9 mouse cellular contexts compared by ENCODE assay signal in the genomic region with DNA sequence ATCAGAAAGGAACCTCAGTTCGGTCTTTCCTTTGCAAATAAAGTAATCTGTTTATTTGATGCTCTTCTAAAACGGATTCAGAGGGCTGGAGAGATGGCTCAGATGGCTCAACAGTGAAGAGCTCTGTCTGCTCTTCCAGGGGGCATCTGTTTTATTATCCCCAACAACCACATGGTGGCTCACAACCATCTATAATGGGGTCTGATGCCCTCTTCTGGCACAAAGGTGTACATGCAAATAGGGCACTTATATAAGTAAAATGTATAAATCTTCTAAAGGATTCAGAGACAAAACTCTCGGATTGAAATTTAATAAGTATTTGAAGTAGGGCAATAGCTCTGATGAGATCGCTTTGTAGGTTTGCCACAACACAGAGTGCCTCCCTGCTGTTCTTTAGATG. TPM values are rescaled to one million over a fixed set of nuclear protein-coding genes. Genes with fewer than 3 reads are reported as not detected.
A peak's percentile ranks its signal among the peaks of the same experiment; 100 is the strongest.
DNase-seq lines count a peak whose midpoint lies in the region; ATAC-seq and TF ChIP-seq lines count a peak whose summit lies in the region.
"Had no signal": no experiment of that assay in that cellular context is flagged by ENCODE, and none has a peak within 500 bp of the region (broad histone marks: within the 10 kb centered on the region; RNA-seq: fewer than 3 reads in every experiment).

No protein-coding gene starts in this region.

- H3K36me3 ChIP-seq in G1E (replicated peaks): peaks cover 66% of the 10 kb centered on the region
- peaks cover 31% of the 10 kb centered on the region for H3K36me3 ChIP-seq in heart, embryonic 12.5 days
- H3K36me3 ChIP-seq in intestine, embryonic 16.5 days (ENCODE audit: control insufficient read depth, insufficient read depth, low read length): peaks cover 3% of the 10 kb centered on the region; the same call in 1 of the 2 replicates

- no peak overlapping the region for H3K27ac ChIP-seq in heart, embryonic 12.5 days (ENCODE audit: poor library complexity, severe bottlenecking)
- no peak overlapping the region for H3K27ac ChIP-seq in intestine, embryonic 16.5 days (ENCODE audit: low read length)
- H3K27ac ChIP-seq: neural tube, embryonic 12.5 days had no signal

- H3K4me1 ChIP-seq in G1E (ENCODE audit: insufficient read depth, low read depth, low read length): peaks cover 29% of the 10 kb centered on the region
- H3K4me1 ChIP-seq in heart, embryonic 12.5 days (replicated peaks): peaks cover 10% of the 10 kb centered on the region
- H3K4me1 ChIP-seq in intestine, embryonic 16.5 days (ENCODE audit: control insufficient read depth, insufficient read depth, low read length): peaks cover 9% of the 10 kb centered on the region; the same call in 1 of the 2 replicates

- no peak overlapping the region for H3K9ac ChIP-seq in heart, embryonic 12.5 days
- H3K9ac ChIP-seq in intestine, embryonic 16.5 days (ENCODE audit: low read depth, low read length): no peak overlapping the region
- H3K9ac ChIP-seq: neural tube, embryonic 12.5 days had no signal

- ATAC-seq in G1E (ENCODE audit: extremely low read depth, insufficient number of reproducible peaks, low FRiP score, poor library complexity, severe bottlenecking): 0 out of 2 replicates have a peak, but pooled peaks have one; percentile 25
- 0 out of 2 replicates have a peak, but pooled peaks have one; percentile 17 for ATAC-seq in granulocyte monocyte progenitor cell, adult 5-6 weeks (replicated peaks; ENCODE audit: poor library complexity, severe bottlenecking)
- no peak for ATAC-seq in heart, embryonic 12.5 days (ENCODE audit: insufficient number of reproducible peaks, low FRiP score)
- ATAC-seq in intestine, embryonic 16.5 days: no peak

- H3K4me2 ChIP-seq in heart, embryonic 12.5 days: no peak overlapping the region
- H3K4me2 ChIP-seq in intestine, embryonic 16.5 days (ENCODE audit: low read depth, low read length): no peak overlapping the region
- H3K4me2 ChIP-seq: neural tube, embryonic 12.5 days had no signal

- peak; percentile 46 for DNase-seq in kidney, postnatal 10 days
- no peak for DNase-seq in kidney, adult 18-20 months
- peak; percentile 63 to 71 for DNase-seq in B cell, adult 2 months
- no peak for DNase-seq in G1E (ENCODE audit: low spot score)
- no peak for DNase-seq in Muller cell, postnatal 12 days (ENCODE audit: inconsistent ontology term)

- peak; percentile 25; the same call in 1 of the 2 replicates for TF ChIP-seq CTCF in G1E (IDR thresholded peaks at IDR 0.05; ENCODE audit: low read depth, low read length)

- no peaks in the 10 kb centered on the region for H3K27me3 ChIP-seq in G1E (ENCODE audit: insufficient read depth, low read length)
- no peaks in the 10 kb centered on the region for H3K27me3 ChIP-seq in heart, embryonic 12.5 days (replicated peaks)
- no peaks in the 10 kb centered on the region for H3K27me3 ChIP-seq in intestine, embryonic 16.5 days (replicated peaks; ENCODE audit: control insufficient read depth, insufficient read depth, low read length)
- H3K27me3 ChIP-seq: neural tube, embryonic 12.5 days had no signal

- no peaks in the 10 kb centered on the region for H3K9me3 ChIP-seq in G1E (replicated peaks)
- H3K9me3 ChIP-seq in heart, embryonic 12.5 days (replicated peaks): peaks cover 7% of the 10 kb centered on the region; the same call in 1 of the 2 replicates
- H3K9me3 ChIP-seq in intestine, embryonic 16.5 days (ENCODE audit: control insufficient read depth, low read length): no peaks in the 10 kb centered on the region

- 70% methylated on average over 4 of the region's 4 CpGs for WGBS in heart, embryonic 12.5 days
- WGBS in intestine, embryonic 16.5 days: 63% methylated on average over 4 of the region's 4 CpGs

- H3K4me3 ChIP-seq in G1E (ENCODE audit: low read depth, low read length): no peak overlapping the region
- no peak overlapping the region for H3K4me3 ChIP-seq in heart, embryonic 12.5 days
- H3K4me3 ChIP-seq in intestine, embryonic 16.5 days (ENCODE audit: low read length): no peak overlapping the region
- H3K4me3 ChIP-seq: neural tube, embryonic 12.5 days had no signal

RNA-seq across cellular contexts. Expression of a gene that starts 2.2 kb away (rescaled TPM):
- 2.6 TPM in 1 of 2 replicates, not detected in the other for total RNA-seq in G1E (2014; fragmentation: Nextera tagmentation)
- 0.33 and 0.64 TPM in 2 replicates for total RNA-seq in G1E (2017)
- polyA plus RNA-seq in G1E (2012): 1.4 TPM in 2 replicates
- total RNA-seq in granulocyte monocyte progenitor cell, adult 5-6 weeks (2014; fragmentation: Nextera tagmentation): not detected in 2 replicates
- 0.52 and 0.77 TPM in 2 replicates for total RNA-seq in granulocyte monocyte progenitor cell, adult 5-6 weeks (2017)
- 0.46 and 0.74 TPM in 2 replicates for polyA plus RNA-seq in heart, embryonic 12.5 days (2016; fragmentation: Nextera tagmentation; extraction: Ambion mirVana)
- 0.60 and 1.1 TPM in 2 replicates for polyA plus RNA-seq in intestine, embryonic 16.5 days (2015; fragmentation: Nextera tagmentation; extraction: Ambion mirVana)

RNA-seq across cellular contexts. Expression of a gene that starts 11.5 kb away (rescaled TPM):
- total RNA-seq in G1E (2014; fragmentation: Nextera tagmentation) (not detected in 2 replicates), G1E (2017) (0.12 TPM in 1 of 2 replicates, not detected in the other)
- 0.01 TPM in 1 of 2 replicates, not detected in the other for polyA plus RNA-seq in G1E (2012)
- total RNA-seq in granulocyte monocyte progenitor cell, adult 5-6 weeks (2014; fragmentation: Nextera tagmentation): 1.5 and 2.4 TPM in 2 replicates
- total RNA-seq in granulocyte monocyte progenitor cell, adult 5-6 weeks (2017): 0.99 and 1.6 TPM in 2 replicates
- 0.17 and 0.52 TPM in 2 replicates for polyA plus RNA-seq in heart, embryonic 12.5 days (2016; fragmentation: Nextera tagmentation; extraction: Ambion mirVana)
- 2.8 and 3.8 TPM in 2 replicates for polyA plus RNA-seq in intestine, embryonic 16.5 days (2015; fragmentation: Nextera tagmentation; extraction: Ambion mirVana)

RNA-seq across cellular contexts. Expression of a gene that starts 13.0 kb away (rescaled TPM):
- 32.4 and 47.3 TPM in 2 replicates for total RNA-seq in G1E (2014; fragmentation: Nextera tagmentation)
- 19.6 and 22.3 TPM in 2 replicates for total RNA-seq in G1E (2017)
- polyA plus RNA-seq in G1E (2012): 16.9 and 20.1 TPM in 2 replicates
- 35.6 and 62.6 TPM in 2 replicates for total RNA-seq in granulocyte monocyte progenitor cell, adult 5-6 weeks (2014; fragmentation: Nextera tagmentation)
- 15.2 and 28.0 TPM in 2 replicates for total RNA-seq in granulocyte monocyte progenitor cell, adult 5-6 weeks (2017)
- 96.8 and 111 TPM in 2 replicates for polyA plus RNA-seq in heart, embryonic 12.5 days (2016; fragmentation: Nextera tagmentation; extraction: Ambion mirVana)
- polyA plus RNA-seq in intestine, embryonic 16.5 days (2015; fragmentation: Nextera tagmentation; extraction: Ambion mirVana): 83.5 and 99.0 TPM in 2 replicates

RNA-seq across cellular contexts. Expression of a gene that starts 13.0 kb away (rescaled TPM):
- total RNA-seq in G1E (2014; fragmentation: Nextera tagmentation): 17.9 and 22.4 TPM in 2 replicates
- 57.9 and 58.9 TPM in 2 replicates for total RNA-seq in G1E (2017)
- polyA plus RNA-seq in G1E (2012): 9.4 and 11.3 TPM in 2 replicates
- total RNA-seq in granulocyte monocyte progenitor cell, adult 5-6 weeks (2014; fragmentation: Nextera tagmentation): 28.1 and 30.3 TPM in 2 replicates
- 24.6 and 33.8 TPM in 2 replicates for total RNA-seq in granulocyte monocyte progenitor cell, adult 5-6 weeks (2017)
- 31.9 and 33.9 TPM in 2 replicates for polyA plus RNA-seq in heart, embryonic 12.5 days (2016; fragmentation: Nextera tagmentation; extraction: Ambion mirVana)
- polyA plus RNA-seq in intestine, embryonic 16.5 days (2015; fragmentation: Nextera tagmentation; extraction: Ambion mirVana): 57.6 and 60.9 TPM in 2 replicates

RNA-seq across cellular contexts. Expression of a gene that starts 29.5 kb away (rescaled TPM):
- total RNA-seq in G1E (2014; fragmentation: Nextera tagmentation) (53.6 and 56.4 TPM in 2 replicates), G1E (2017) (14.3 and 17.0 TPM in 2 replicates)
- polyA plus RNA-seq in G1E (2012): 17.7 and 29.9 TPM in 2 replicates
- total RNA-seq in granulocyte monocyte progenitor cell, adult 5-6 weeks (2014; fragmentation: Nextera tagmentation): 16.4 and 17.1 TPM in 2 replicates
- 12.9 and 16.8 TPM in 2 replicates for total RNA-seq in granulocyte monocyte progenitor cell, adult 5-6 weeks (2017)
- polyA plus RNA-seq in heart, embryonic 12.5 days (2016; fragmentation: Nextera tagmentation; extraction: Ambion mirVana): 38.6 and 43.3 TPM in 2 replicates
- 42.6 and 46.8 TPM in 2 replicates for polyA plus RNA-seq in intestine, embryonic 16.5 days (2015; fragmentation: Nextera tagmentation; extraction: Ambion mirVana)

Comparison
In these comparisons a context has a peak if more than half of its experiments do, and no peak if none do; other contexts are left out.
1. DNase-seq: peak in kidney, postnatal 10 days (single experiment) and B cell, adult 2 months (2 of 2); none in kidney, adult 18-20 months (single experiment), G1E (single experiment) and Muller cell, postnatal 12 days (single experiment).
2. ATAC-seq: peak in G1E (single experiment) and granulocyte monocyte progenitor cell, adult 5-6 weeks (single experiment); none in heart, embryonic 12.5 days (single experiment) and intestine, embryonic 16.5 days (single experiment).